Mouse (Mus musculus): ENCODE results near the gene Gm11549.

The Gm11549 gene

GRCm38 (mm10) chr3:36482940-36483339 is 38.7 kb downstream of the Gm11549 start:
- no peak for DNase-seq (ENCODE audit: low read depth in 2 of 2, low spot score in 2 of 2)

DNA sequence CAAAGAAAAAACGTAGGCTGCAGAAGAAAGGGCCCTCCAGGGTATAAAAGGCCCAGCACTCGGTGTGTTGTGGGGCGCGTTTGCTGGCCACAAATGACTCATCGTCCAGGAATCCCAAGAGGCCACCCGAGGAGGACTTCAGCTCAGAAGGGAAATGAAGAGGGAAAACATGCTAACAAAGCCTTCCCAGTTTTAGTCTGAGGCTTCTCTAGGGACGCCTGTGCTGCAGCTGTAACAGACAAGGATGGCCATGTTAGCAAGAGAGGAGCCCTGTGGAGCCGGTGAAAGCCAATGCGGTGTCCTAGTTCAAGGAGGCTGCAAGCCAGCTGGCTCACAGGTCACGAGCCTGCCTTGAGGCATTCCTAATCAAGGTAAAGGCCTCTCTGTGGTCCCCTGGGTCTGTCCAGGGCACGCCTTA is 39.8 kb downstream of the Gm11549 start:
- no peak for DNase-seq (ENCODE audit: low read depth in 2 of 2, low spot score in 2 of 2)

DNA sequence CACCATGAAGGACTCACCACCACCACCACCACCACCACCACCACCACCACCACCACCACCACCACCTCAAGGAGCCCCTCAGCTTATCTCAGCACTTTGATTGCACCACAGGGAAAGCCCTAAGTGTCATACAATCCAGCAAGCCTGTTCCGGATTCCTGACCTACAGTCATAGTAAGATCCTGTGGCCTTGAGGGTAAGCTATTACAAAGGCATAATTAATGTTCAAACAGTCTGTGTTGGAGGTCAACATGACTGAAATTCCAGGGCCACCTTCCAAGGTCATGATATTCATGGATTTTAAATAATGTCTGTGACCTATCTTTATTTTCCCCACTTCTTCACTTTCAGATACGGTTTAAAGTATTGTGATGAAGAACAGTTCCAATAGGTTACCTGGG is 41.1 kb downstream of the Gm11549 start:
- DNase-seq (ENCODE audit: low read depth in 2 of 2, low spot score in 2 of 2): no peak

DNA sequence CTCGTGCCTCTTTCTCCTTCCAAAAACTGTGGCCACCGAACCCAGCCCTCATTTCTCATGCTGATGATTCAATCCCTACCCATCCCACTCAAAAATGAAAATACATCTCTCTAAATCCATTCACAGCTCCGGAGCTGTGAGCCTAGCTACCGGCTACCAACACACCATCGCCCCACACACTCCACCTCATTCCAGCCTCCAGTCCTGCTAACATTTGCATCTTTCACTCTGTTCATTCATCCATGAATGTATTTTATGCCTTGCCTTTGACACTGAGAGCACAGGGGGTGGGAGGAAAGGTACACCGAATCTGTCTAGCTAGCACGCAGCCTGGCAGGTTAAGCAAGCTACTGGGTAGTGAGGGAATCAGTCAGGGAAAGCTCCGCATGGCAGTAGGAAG is 42.8 kb downstream of the Gm11549 start:
- no peak for DNase-seq (ENCODE audit: low read depth in 2 of 2, low spot score in 2 of 2)

- no peak for DNase-seq (ENCODE audit: low read depth in 2 of 2, low spot score in 2 of 2)
Observed at GRCm38 (mm10) chr3:36476261-36477155, 45.1 kb downstream of the Gm11549 start.

GRCm38 (mm10) chr3:36475532-36476087 is 46.0 kb downstream of the Gm11549 start, which contains the start of the genes Anxa5 and 1810062G17Rik:
Gene Anxa5 (minus strand): TSS chr3:36475894.
Gene 1810062G17Rik (plus strand): TSS chr3:36475937.
- peak; percentile 98 for DNase-seq (ENCODE audit: low read depth in 2 of 2, low spot score in 2 of 2)

- no peak for DNase-seq (ENCODE audit: low read depth in 2 of 2, low spot score in 2 of 2)
Observed at GRCm38 (mm10) chr3:36474938-36475483, 46.6 kb downstream of the Gm11549 start.

- no peak for DNase-seq (ENCODE audit: low read depth in 2 of 2, low spot score in 2 of 2)
Observed at GRCm38 (mm10) chr3:36474421-36474820, 47.2 kb downstream of the Gm11549 start.

- DNase-seq (ENCODE audit: low read depth in 2 of 2, low spot score in 2 of 2): no peak
Observed at GRCm38 (mm10) chr3:36473222-36473621, 48.4 kb downstream of the Gm11549 start.

DNA sequence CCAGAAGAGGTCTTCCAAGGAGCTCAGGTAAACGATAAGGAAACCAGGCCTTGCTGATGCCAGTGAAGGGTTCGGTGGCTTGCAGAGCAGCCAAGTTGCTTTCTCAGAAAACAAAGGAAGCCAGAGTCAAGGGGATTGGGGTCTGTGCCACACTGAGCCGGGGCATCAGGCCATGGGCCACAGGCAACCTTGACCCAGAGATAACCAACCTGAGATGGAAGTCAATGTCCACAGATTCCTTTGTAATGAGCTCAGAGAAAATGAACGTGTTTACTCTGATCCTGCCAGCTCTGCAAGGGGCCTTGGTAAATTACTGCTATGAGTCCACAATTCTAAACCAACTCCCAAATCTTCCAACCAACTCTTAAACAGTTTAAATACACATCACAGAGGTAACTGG is 49.8 kb downstream of the Gm11549 start:
- no peak for DNase-seq (ENCODE audit: low read depth in 2 of 2, low spot score in 2 of 2)

GRCm38 (mm10) chr3:36468871-36469270 is 52.7 kb downstream of the Gm11549 start:
- DNase-seq (ENCODE audit: low read depth in 2 of 2, low spot score in 2 of 2): no peak

DNA sequence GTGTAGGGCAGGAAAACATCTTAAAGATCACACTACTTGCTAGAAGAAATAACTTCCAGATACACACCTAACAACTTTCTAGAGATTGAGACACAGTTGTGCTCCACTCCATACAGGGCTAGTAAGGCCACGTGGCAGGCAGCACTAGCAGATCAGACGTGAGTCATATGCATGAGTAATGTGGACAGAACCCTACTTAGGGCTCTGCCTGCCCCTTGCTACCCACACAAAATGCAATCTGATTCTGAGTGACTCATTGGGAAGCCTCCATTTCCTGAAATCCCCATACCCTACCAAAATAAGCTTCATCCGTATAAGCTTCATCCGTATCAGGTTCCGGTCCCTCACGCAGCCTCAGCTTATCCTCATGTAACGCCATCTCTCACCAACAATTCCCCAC is 54.0 kb downstream of the Gm11549 start:
- DNase-seq (ENCODE audit: low read depth in 2 of 2, low spot score in 2 of 2): no peak

DNA sequence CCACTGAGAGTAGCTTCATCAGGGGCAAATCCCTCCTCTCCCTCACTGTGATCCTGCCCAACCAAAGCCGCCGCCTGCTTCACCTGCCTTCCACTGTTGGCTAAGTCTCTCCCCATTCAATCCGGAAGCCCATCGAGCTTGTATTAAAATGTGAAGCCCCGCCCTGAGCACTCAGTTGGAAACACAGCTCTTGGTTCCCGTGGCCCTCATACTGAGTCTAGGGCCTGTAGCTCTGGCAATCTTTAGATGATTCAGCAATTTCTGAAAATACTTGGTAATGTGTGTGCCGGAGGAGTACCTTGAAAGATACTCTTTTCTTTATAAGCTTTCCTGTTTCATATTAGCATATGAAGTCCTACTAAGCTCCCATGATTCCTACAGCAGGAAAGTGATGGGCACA is 56.1 kb downstream of the Gm11549 start:
- no peak for DNase-seq (ENCODE audit: low read depth in 2 of 2, low spot score in 2 of 2)
